Mouse (Mus musculus) thymus, postnatal 14 days (tissue): ENCODE measurements at regions not wholly inside any gene's neighbourhood (a gene's known extent, or its start where the extent isn't known, plus 50 kb on each side); places are given as distances from the start of the nearest gene placed in this dataset.

Source experiments
- DNase-seq: peaks from one replicate; pipeline ENCODE4 v3.0.0; 2021

- no peak for DNase-seq
These were observed 188.2 kb upstream of the Rybp start for GRCm38 (mm10) chr6:100475341-100475955.

- no peak for DNase-seq
These were observed 187.0 kb upstream of the Rybp start for GRCm38 (mm10) chr6:100474326-100474725.

GRCm38 (mm10) chr6:100470071-100470470, 182.8 kb upstream of the Rybp start:
- no peak for DNase-seq

GRCm38 (mm10) chr6:100462757-100463156, 175.5 kb upstream of the Rybp start:
- no peak for DNase-seq

GRCm38 (mm10) chr6:100453401-100453800, 166.1 kb upstream of the Rybp start:
- no peak for DNase-seq

- no peak for DNase-seq
These were observed 165.1 kb upstream of the Rybp start for GRCm38 (mm10) chr6:100452097-100453002.

- no peak for DNase-seq
These were observed 162.8 kb upstream of the Rybp start for GRCm38 (mm10) chr6:100450108-100450507.

- no peak for DNase-seq
These were observed 161.8 kb upstream of the Rybp start for GRCm38 (mm10) chr6:100449087-100449486.

- no peak for DNase-seq
These were observed 159.9 kb upstream of the Rybp start for GRCm38 (mm10) chr6:100447211-100447610.

- no peak for DNase-seq
These were observed 159.5 kb upstream of the Rybp start for GRCm38 (mm10) chr6:100446804-100447203.

- no peak for DNase-seq
These were observed 151.9 kb upstream of the Rybp start for GRCm38 (mm10) chr6:100439071-100439737.

- DNase-seq, result peak; percentile 83
These were observed 151.3 kb upstream of the Rybp start for GRCm38 (mm10) chr6:100438511-100438991.

GRCm38 (mm10) chr6:100437980-100438379, 150.7 kb upstream of the Rybp start:
- no peak for DNase-seq

- no peak for DNase-seq
These were observed 149.2 kb upstream of the Rybp start for GRCm38 (mm10) chr6:100436507-100436906.

- DNase-seq, result no peak
These were observed 147.9 kb upstream of the Rybp start for GRCm38 (mm10) chr6:100435222-100435621.

GRCm38 (mm10) chr6:100433534-100433867, 146.2 kb upstream of the Rybp start:
- DNase-seq, result no peak

- no peak for DNase-seq
These were observed 145.6 kb upstream of the Rybp start for GRCm38 (mm10) chr6:100432688-100433533.

GRCm38 (mm10) chr6:100430286-100430685, 143.0 kb upstream of the Rybp start:
- DNase-seq, result no peak

- no peak for DNase-seq
These were observed 142.2 kb upstream of the Rybp start for GRCm38 (mm10) chr6:100429511-100429910.

GRCm38 (mm10) chr6:100428759-100429158, 141.5 kb upstream of the Rybp start:
- DNase-seq, result no peak

GRCm38 (mm10) chr6:100425551-100425950, 138.3 kb upstream of the Rybp start:
- no peak for DNase-seq

GRCm38 (mm10) chr6:100424788-100425403, 137.6 kb upstream of the Rybp start:
- no peak for DNase-seq
